In the genomic region with DNA sequence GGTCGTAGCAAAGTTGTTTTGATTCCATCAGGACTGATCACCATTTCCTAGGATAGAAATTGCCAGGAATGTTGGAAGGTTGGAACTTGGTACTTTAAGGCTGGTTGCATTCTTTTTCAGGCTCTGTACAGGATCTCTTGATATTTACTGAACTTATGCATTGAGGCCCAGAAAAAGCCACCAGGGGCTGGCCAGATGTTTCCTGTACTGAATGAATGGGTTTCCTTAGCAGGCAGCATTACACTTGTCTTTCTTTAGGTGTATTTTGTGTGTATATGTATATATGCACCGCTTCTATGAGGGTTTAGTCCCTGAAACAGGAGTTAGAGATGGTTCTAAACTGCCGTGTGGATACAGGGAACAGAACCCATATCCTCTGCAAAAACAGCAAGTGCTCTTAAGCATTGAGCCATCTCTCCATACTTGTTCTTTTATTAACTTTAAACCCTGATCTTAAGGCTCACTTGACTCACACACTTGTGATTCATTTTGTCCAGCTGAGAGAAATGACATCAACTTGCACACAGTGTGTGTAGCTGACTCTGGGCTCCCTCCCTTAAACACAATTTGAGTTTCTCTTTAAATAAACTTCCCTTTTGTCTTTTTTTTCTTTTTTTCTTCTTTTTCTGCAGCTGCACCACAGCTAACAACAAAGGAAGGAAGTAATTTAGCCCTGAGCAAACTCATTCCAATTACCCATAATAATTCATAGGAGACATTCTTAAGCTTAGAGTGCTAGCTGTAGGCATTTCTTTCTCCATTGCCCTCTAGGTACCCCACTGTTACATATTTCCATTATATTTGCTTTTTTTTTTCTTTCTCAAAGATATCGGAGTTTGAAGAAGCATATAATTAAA, we compare ENCODE assay signal across 20 mouse cellular contexts.
DNase-seq lines count a peak whose midpoint lies in the region; ATAC-seq and TF ChIP-seq lines count a peak whose summit lies in the region.
"Had no signal": no experiment of that assay in that cellular context is flagged by ENCODE, and none has a peak within 500 bp of the region (broad histone marks: within the 10 kb centered on the region; RNA-seq: fewer than 3 reads in every experiment).

No protein-coding gene starts in this region.

- no peaks in the 10 kb centered on the region for H3K27me3 ChIP-seq in heart, postnatal 0 days (ENCODE audit: control insufficient read depth, insufficient read depth, low read length)
- no peaks in the 10 kb centered on the region for H3K27me3 ChIP-seq in limb, embryonic 13.5 days
- H3K27me3 ChIP-seq: forebrain, embryonic 12.5 days; heart, embryonic 12.5 days had no signal

- H3K9ac ChIP-seq in heart, postnatal 0 days (replicated peaks; ENCODE audit: low read depth, low read length), result no peak overlapping the region
- no peak overlapping the region for H3K9ac ChIP-seq in limb, embryonic 13.5 days
- H3K9ac ChIP-seq: forebrain, embryonic 12.5 days; heart, embryonic 12.5 days; liver, postnatal 0 days had no signal

- ATAC-seq in heart, postnatal 0 days (ENCODE audit: insufficient read depth, low read depth), result no peak
- no peak; the same call in 1 of the 2 replicates for ATAC-seq in limb, embryonic 13.5 days (ENCODE audit: low FRiP score, low read depth)
- ATAC-seq: liver, postnatal 0 days had no signal

- DNase-seq in heart, postnatal 0 days (ENCODE audit: low spot score), result no peak
- no peak for DNase-seq in heart, adult 18-20 months
- peak; percentile 23 for DNase-seq in thymus, postnatal 0 days (ENCODE audit: low spot score)
- DNase-seq in thymus, postnatal 10 days (ENCODE audit: low spot score in 2 of 2), result no peak
- DNase-seq in adrenal gland, adult 8-10 months, result no peak
- no peak for DNase-seq in spleen, postnatal 10 days (ENCODE audit: low spot score in 2 of 2)
- no peak for DNase-seq in frontal cortex, postnatal 10 days (ENCODE audit: low spot score in 2 of 2)
- DNase-seq: adrenal gland, postnatal 10 days; cerebellum, adult 11 months; cerebellum, postnatal 14 days; kidney, adult 2 months; liver, postnatal 0 days; lung, postnatal 14 days; retina, postnatal 1 day; right cerebral cortex, postnatal 4 days; thymus, postnatal 25 days had no signal

- H3K9me3 ChIP-seq in heart, postnatal 0 days (replicated peaks; ENCODE audit: control insufficient read depth, low read length), result no peaks in the 10 kb centered on the region
- H3K9me3 ChIP-seq in limb, embryonic 13.5 days, result peaks cover 8% of the 10 kb centered on the region; the same call in 1 of the 2 replicates
- H3K9me3 ChIP-seq: heart, embryonic 12.5 days had no signal

- H3K4me2 ChIP-seq in heart, postnatal 0 days (ENCODE audit: low read depth, low read length), result no peak overlapping the region
- H3K4me2 ChIP-seq in limb, embryonic 13.5 days (replicated peaks), result no peak overlapping the region
- H3K4me2 ChIP-seq: forebrain, embryonic 12.5 days; heart, embryonic 12.5 days had no signal

- TF ChIP-seq CTCF in heart, postnatal 0 days (IDR thresholded peaks at IDR 0.05; ENCODE audit: low read depth), result no peak

- TF ChIP-seq EP300 in heart, postnatal 0 days (IDR thresholded peaks at IDR 0.05; ENCODE audit: low read depth), result no peak

- H3K4me1 ChIP-seq in heart, postnatal 0 days (ENCODE audit: control insufficient read depth, insufficient read depth), result no peaks in the 10 kb centered on the region
- peaks cover 21% of the 10 kb centered on the region for H3K4me1 ChIP-seq in limb, embryonic 13.5 days
- H3K4me1 ChIP-seq: forebrain, embryonic 12.5 days; heart, embryonic 12.5 days had no signal

- 74% methylated on average over 4 of the region's 4 CpGs for WGBS in heart, postnatal 0 days
- whole genome bisulfite sequencing in limb, embryonic 13.5 days, result 69% methylated on average over 4 of the region's 4 CpGs

- H3K4me3 ChIP-seq in heart, postnatal 0 days (ENCODE audit: low read depth, low read length), result no peak overlapping the region
- H3K4me3 ChIP-seq in limb, embryonic 13.5 days, result no peak overlapping the region
- H3K4me3 ChIP-seq: forebrain, embryonic 12.5 days; heart, embryonic 12.5 days had no signal

- 0 out of 2 replicates have a peak, but pooled peaks cover 5% of the 10 kb centered on the region for H3K36me3 ChIP-seq in heart, postnatal 0 days (replicated peaks; ENCODE audit: control insufficient read depth, insufficient read depth, low read length)
- H3K36me3 ChIP-seq in limb, embryonic 13.5 days, result peaks cover 67% of the 10 kb centered on the region

- peak overlapping the region; percentile 48; the same call in 1 of the 2 replicates for H3K27ac ChIP-seq in heart, postnatal 0 days (ENCODE audit: low read depth)
- peak overlapping the region; percentile 65; the same call in 1 of the 2 replicates for H3K27ac ChIP-seq in limb, embryonic 13.5 days
- H3K27ac ChIP-seq: forebrain, embryonic 12.5 days; stomach, postnatal 0 days had no signal
